Mouse (Mus musculus) C2C12 (cell line): ENCODE data around the gene Afg3l1.
"Not testable (repeated sequence)": the region's sequence is repeated elsewhere in the genome, so short reads cannot be mapped to it uniquely, and the experiment has no call there.

ENCODE experiments used
- CTCF ChIP-seq: IDR thresholded peaks from one replicate; pipeline ENCODE4 v1.5.1; 2011; ENCODE audit not compliant: control insufficient read depth, insufficient read depth, insufficient read length
- MAX ChIP-seq: IDR thresholded peaks from one replicate; pipeline ENCODE4 v1.6.1; 2011; ENCODE audit warnings: mild to moderate bottlenecking, control low read depth
- USF1 ChIP-seq: IDR thresholded peaks from one replicate; pipeline ENCODE4 v1.6.1; 2011; ENCODE audit warnings: low read depth, mild to moderate bottlenecking, control low read depth, moderate library complexity

- not testable (repeated sequence) for TF ChIP-seq USF1, CTCF, MAX
These were observed 46.8 kb upstream of the Afg3l1 start for GRCm38 (mm10) chr8:123430936-123431335.
